Mouse (Mus musculus): ENCODE measurements around the gene Thap7.

DNA sequence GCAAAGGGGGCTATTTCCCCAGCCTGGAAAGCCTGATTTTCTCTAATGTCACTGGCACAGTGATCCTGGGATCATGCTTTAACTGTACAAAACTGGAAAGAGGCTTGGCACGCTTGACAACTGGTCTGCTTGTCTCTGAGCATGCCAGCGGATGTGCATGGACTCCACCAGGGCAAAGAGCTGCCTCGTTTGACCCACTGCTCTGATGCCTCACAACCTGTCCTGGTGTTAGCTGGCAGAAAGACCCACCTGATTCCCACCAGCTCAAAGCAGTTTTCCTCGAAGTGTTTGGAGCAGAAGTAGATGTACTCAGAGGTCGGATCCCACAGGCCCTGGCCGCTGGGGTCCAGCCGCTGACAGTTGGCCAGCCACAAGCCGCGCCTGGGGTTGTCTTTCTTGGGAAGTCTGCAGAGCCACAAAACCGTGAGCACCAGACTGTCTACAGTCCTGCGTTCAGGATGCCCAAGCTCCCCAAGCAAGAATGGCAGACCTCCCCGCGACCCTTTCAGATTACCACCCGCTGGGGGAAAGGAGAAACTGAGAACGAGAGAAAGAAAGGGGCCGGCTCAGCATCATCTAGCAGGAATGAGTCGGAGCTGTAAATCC, 852 bp downstream of the Thap7 start:
- TF ChIP-seq CTCF (IDR thresholded peaks at IDR 0.05; ENCODE audit: borderline replicate concordance, extremely low read depth, insufficient read depth, insufficient read length), result no peak
- TF ChIP-seq POLR2A (IDR thresholded peaks at IDR 0.05; ENCODE audit: borderline replicate concordance, extremely low read depth, insufficient read depth, insufficient read length, poor library complexity, severe bottlenecking), result no peak
